Mouse (Mus musculus): ENCODE results near the gene 9930021J03Rik.

The 9930021J03Rik gene

GRCm38 (mm10) chr19:29805917-29806785 lies at the start of gene 9930021J03Rik:
TSS of gene 9930021J03Rik (minus strand) at chr19:29805989.
- peak; percentile 95 for DNase-seq (ENCODE audit: extremely low spot score, low read depth, low spot score)

- no peak for DNase-seq (ENCODE audit: extremely low spot score, low read depth, low spot score)
Measured at GRCm38 (mm10) chr19:29853711-29854110, 47.9 kb upstream of the 9930021J03Rik start.

GRCm38 (mm10) chr19:29851036-29851690 lies 45.4 kb upstream of the 9930021J03Rik start:
- no peak for DNase-seq (ENCODE audit: extremely low spot score, low read depth, low spot score)

GRCm38 (mm10) chr19:29849924-29850551 lies 44.2 kb upstream of the 9930021J03Rik start:
- DNase-seq (ENCODE audit: extremely low spot score, low read depth, low spot score), result no peak

GRCm38 (mm10) chr19:29844036-29844661 lies 38.4 kb upstream of the 9930021J03Rik start:
- no peak for DNase-seq (ENCODE audit: extremely low spot score, low read depth, low spot score)

- DNase-seq (ENCODE audit: extremely low spot score, low read depth, low spot score), result no peak
Measured at GRCm38 (mm10) chr19:29843641-29844035, 37.8 kb upstream of the 9930021J03Rik start.

GRCm38 (mm10) chr19:29842973-29843372 lies 37.2 kb upstream of the 9930021J03Rik start:
- peak; percentile 8 for DNase-seq (ENCODE audit: extremely low spot score, low read depth, low spot score)

- DNase-seq (ENCODE audit: extremely low spot score, low read depth, low spot score), result no peak
Measured at GRCm38 (mm10) chr19:29840642-29841041, 34.9 kb upstream of the 9930021J03Rik start.

- no peak for DNase-seq (ENCODE audit: extremely low spot score, low read depth, low spot score)
Measured at GRCm38 (mm10) chr19:29838636-29839135, 32.9 kb upstream of the 9930021J03Rik start.

- no peak for DNase-seq (ENCODE audit: extremely low spot score, low read depth, low spot score)
Measured at GRCm38 (mm10) chr19:29838171-29838570, 32.4 kb upstream of the 9930021J03Rik start.

- DNase-seq (ENCODE audit: extremely low spot score, low read depth, low spot score), result no peak
Measured at GRCm38 (mm10) chr19:29835364-29836034, 29.7 kb upstream of the 9930021J03Rik start.

GRCm38 (mm10) chr19:29830911-29831310 lies 25.1 kb upstream of the 9930021J03Rik start:
- DNase-seq (ENCODE audit: extremely low spot score, low read depth, low spot score), result no peak

- DNase-seq (ENCODE audit: extremely low spot score, low read depth, low spot score), result no peak
Measured at GRCm38 (mm10) chr19:29828558-29828957, 22.8 kb upstream of the 9930021J03Rik start.

- no peak for DNase-seq (ENCODE audit: extremely low spot score, low read depth, low spot score)
Measured at GRCm38 (mm10) chr19:29826686-29827085, 20.9 kb upstream of the 9930021J03Rik start.

- no peak for DNase-seq (ENCODE audit: extremely low spot score, low read depth, low spot score)
Measured at GRCm38 (mm10) chr19:29825003-29825402, 19.2 kb upstream of the 9930021J03Rik start.

GRCm38 (mm10) chr19:29824034-29824700 lies 18.4 kb upstream of the 9930021J03Rik start:
- no peak for DNase-seq (ENCODE audit: extremely low spot score, low read depth, low spot score)

GRCm38 (mm10) chr19:29823456-29824010 lies 17.7 kb upstream of the 9930021J03Rik start:
- no peak for DNase-seq (ENCODE audit: extremely low spot score, low read depth, low spot score)

- no peak for DNase-seq (ENCODE audit: extremely low spot score, low read depth, low spot score)
Measured at GRCm38 (mm10) chr19:29820966-29821365, 15.2 kb upstream of the 9930021J03Rik start.

Measured in hindlimb bud, embryonic 11.5 days (tissue).